Mouse (Mus musculus) embryonic facial prominence, embryonic 13.5 days (tissue): ENCODE results near the gene Klk1b24. TPM values are rescaled to one million over a fixed set of nuclear protein-coding genes. Genes with fewer than 3 reads are reported as not detected.

Experiments used
- ATAC-seq: fragments of 200-750 bp; cut with Nextera tagmentation; 2 replicates; pipeline ENCODE4 v1.8.0; 2017; ENCODE audit warnings: low read depth; ENCODE audit not compliant: insufficient number of reproducible peaks, insufficient read depth, low FRiP score, low TSS enrichment
- H3K27ac ChIP-seq: fragments of 300-500 bp; sonication (generic); 2 replicates; pipeline ENCODE4 v1.5.1; 2015; ENCODE audit warnings: moderate library complexity, mild to moderate bottlenecking, inconsistent platforms
- H3K27me3 ChIP-seq: fragments of 300-500 bp; sonication (generic); 2 replicates; pipeline ENCODE4 v1.6.1; 2015; ENCODE audit warnings: mild to moderate bottlenecking, inconsistent platforms
- H3K36me3 ChIP-seq: fragments of 300-500 bp; sonication (generic); 2 replicates; pipeline ENCODE4 v1.6.1; 2015; ENCODE audit warnings: mild to moderate bottlenecking, inconsistent platforms
- H3K4me1 ChIP-seq: fragments of 300-500 bp; sonication (generic); 2 replicates; pipeline ENCODE4 v1.6.1; 2015; ENCODE audit warnings: inconsistent platforms
- H3K4me2 ChIP-seq: fragments of 300-500 bp; sonication (generic); 2 replicates; pipeline ENCODE4 v1.6.1; 2015; ENCODE audit warnings: moderate library complexity, mild to moderate bottlenecking, inconsistent platforms
- H3K4me3 ChIP-seq: fragments of 300-500 bp; sonication (generic); 2 replicates; pipeline ENCODE4 v1.5.1; 2015; ENCODE audit warnings: mild to moderate bottlenecking, inconsistent platforms
- H3K9ac ChIP-seq: fragments of 300-500 bp; sonication (generic); 2 replicates; pipeline ENCODE4 v1.6.1; 2015; ENCODE audit warnings: mild to moderate bottlenecking, inconsistent platforms
- H3K9me3 ChIP-seq: fragments of 300-500 bp; sonication (generic); 2 replicates; pipeline ENCODE4 v1.6.1; 2016; ENCODE audit warnings: inconsistent platforms
- WGBS: fragments of 180-500 bp; shearing (Covaris S2); methylation state at CpG from one replicate; pipeline ENCODE4 v1.1.7; 2015; ENCODE audit warnings: mixed read lengths; 5-methylcytosine and 5-hydroxymethylcytosine counted together
- polyA plus RNA-seq: library from polyadenylated mRNA; unstranded; fragments of >200 nt; fragmentation: Nextera tagmentation; extraction: Ambion mirVana; gene quantifications from 2 replicates; pipeline ENCODE4 v1.2.1, GENCODE M21; 2015

Klk1b24 gene
- polyA plus RNA-seq, 1 experiment from 2014 or later: not detected

GRCm38 (mm10) chr7:44239913-44240312, 51.9 kb downstream of the Klk1b24 start:
- WGBS: 42% methylated on average over 2 of the region's 2 CpGs
- ATAC-seq: no peak
- Histone ChIP-seq H3K27ac (no peak overlapping the region), H3K9me3 (no peaks in the 10 kb centered on the region), H3K4me1 (no peaks in the 10 kb centered on the region), H3K9ac (no peak overlapping the region), H3K4me2 (no peak overlapping the region), H3K4me3 (no peak overlapping the region), H3K27me3 (no peaks in the 10 kb centered on the region), H3K36me3 (no peaks in the 10 kb centered on the region)

GRCm38 (mm10) chr7:44240712-44241111, 52.7 kb downstream of the Klk1b24 start:
- Histone ChIP-seq H3K9ac (no peak overlapping the region), H3K27me3 (no peaks in the 10 kb centered on the region), H3K4me3 (no peak overlapping the region), H3K4me2 (no peak overlapping the region), H3K4me1 (peaks cover 7% of the 10 kb centered on the region), H3K36me3 (no peaks in the 10 kb centered on the region), H3K27ac (no peak overlapping the region), H3K9me3 (no peaks in the 10 kb centered on the region)
- WGBS: 59% methylated on average over 1 of the region's 1 CpGs
- no peak for ATAC-seq

- Histone ChIP-seq H3K4me1 (peaks cover 7% of the 10 kb centered on the region), H3K4me3 (no peak overlapping the region), H3K9me3 (no peaks in the 10 kb centered on the region), H3K4me2 (no peak overlapping the region), H3K9ac (no peak overlapping the region), H3K36me3 (no peaks in the 10 kb centered on the region), H3K27me3 (no peaks in the 10 kb centered on the region), H3K27ac (no peak overlapping the region)
- WGBS: 61% methylated on average over 2 of the region's 2 CpGs
- no peak for ATAC-seq
Observed at GRCm38 (mm10) chr7:44241163-44241562, 53.1 kb downstream of the Klk1b24 start.

Other genes starting within 250 kb of the Klk1b24 start
- not detected in 2 replicates for gene Klk1b8, start 237.6 kb upstream of the Klk1b24 start, polyA plus RNA-seq
- not detected in 2 replicates for gene Klk1b1, start 221.5 kb upstream of the Klk1b24 start, polyA plus RNA-seq
- gene Klk1b9, start 212.2 kb upstream of the Klk1b24 start, polyA plus RNA-seq: not detected in 2 replicates
- gene Klk1b11, start 192.4 kb upstream of the Klk1b24 start, polyA plus RNA-seq: not detected in 2 replicates
- gene Klk1b26, start 176.1 kb upstream of the Klk1b24 start, polyA plus RNA-seq: not detected in 2 replicates
- not detected in 2 replicates for gene Klk1b27, start 135.9 kb upstream of the Klk1b24 start, polyA plus RNA-seq
- gene Klk1b21, start 85.9 kb upstream of the Klk1b24 start, polyA plus RNA-seq: not detected in 2 replicates
- not detected in 2 replicates for gene Klk1b22, start 75.6 kb upstream of the Klk1b24 start, polyA plus RNA-seq
- gene Klk1b16, start 51.5 kb upstream of the Klk1b24 start, polyA plus RNA-seq: not detected in 2 replicates
- not detected in 2 replicates for gene Klk1b3, start 10.0 kb downstream of the Klk1b24 start, polyA plus RNA-seq
- not detected in 2 replicates for gene Klk1b4, start 19.2 kb downstream of the Klk1b24 start, polyA plus RNA-seq
- not detected in 2 replicates for gene Klk1b5, start 27.7 kb downstream of the Klk1b24 start, polyA plus RNA-seq
- gene Klk1, start 37.1 kb downstream of the Klk1b24 start, polyA plus RNA-seq: not detected in 2 replicates
- gene Gm36864, start 47.9 kb downstream of the Klk1b24 start, polyA plus RNA-seq: 0.21 TPM in 1 of 2 replicates, not detected in the other
- 1.4 TPM in 2 replicates for gene 1700028J19Rik, start 58.5 kb downstream of the Klk1b24 start, polyA plus RNA-seq
- 199 and 210 TPM in 2 replicates for gene 2410002F23Rik, start 58.5 kb downstream of the Klk1b24 start, polyA plus RNA-seq
- 0.13 TPM in 1 of 2 replicates, not detected in the other for gene Acp4, start 69.1 kb downstream of the Klk1b24 start, polyA plus RNA-seq
- not detected in 2 replicates for gene Gm15517, start 73.2 kb downstream of the Klk1b24 start, polyA plus RNA-seq
- gene Clec11a, start 118.7 kb downstream of the Klk1b24 start, polyA plus RNA-seq: 9.1 and 11.9 TPM in 2 replicates
- gene Shank1, start 122.0 kb downstream of the Klk1b24 start, polyA plus RNA-seq: 5.5 and 6.8 TPM in 2 replicates
- 4.1 and 4.9 TPM in 2 replicates for gene Syt3, start 195.9 kb downstream of the Klk1b24 start, polyA plus RNA-seq
- 0.19 and 1.4 TPM in 2 replicates for gene 1700008O03Rik, start 197.6 kb downstream of the Klk1b24 start, polyA plus RNA-seq
- 1.5 and 1.6 TPM in 2 replicates for gene Lrrc4b, start 240.8 kb downstream of the Klk1b24 start, polyA plus RNA-seq